Mouse (Mus musculus) testis, adult 2 months (tissue): Measurements from ENCODE around the gene Dhdds.

ENCODE experiments used
- CTCF ChIP-seq: fragments of 200-500 bp; IDR thresholded peaks from 2 replicates; pipeline ENCODE4 v1.5.1; 2012; ENCODE audit warnings: low read depth, mild to moderate bottlenecking, inconsistent platforms, low read length, moderate library complexity; ENCODE audit not compliant: control insufficient read depth, insufficient read depth, insufficient replicate concordance
- POLR2A ChIP-seq: fragments of 200-500 bp; IDR thresholded peaks from 2 replicates; pipeline ENCODE4 v1.6.1; 2012; ENCODE audit warnings: low read depth, mild to moderate bottlenecking, inconsistent platforms, low read length, moderate library complexity; ENCODE audit not compliant: control insufficient read depth

- TF ChIP-seq CTCF (no peak), POLR2A (no peak)
Observed at GRCm38 (mm10) chr4:134016208-134016607, 15.5 kb upstream of the Dhdds start.
